Mouse (Mus musculus) left cerebral cortex, adult 2 months (tissue): ENCODE measurements at regions not wholly inside any gene's neighbourhood (a gene's known extent, or its start where the extent isn't known, plus 50 kb on each side); places are given as distances from the start of the nearest gene placed in this dataset.

Experiments
- DNase-seq, 2 experiments: peaks; one replicate each; pipeline ENCODE4 v3.0.0; 2021 to 2022; ENCODE audit warnings: low spot score in 2 of 2, mixed read lengths in 1 of 2; ENCODE audit errors: extremely low spot score in 1 of 2
- H3K27ac ChIP-seq: fragments of 200-600 bp; 2 replicates; pipeline ENCODE4 v1.8.1; 2022
- H3K4me3 ChIP-seq: fragments of 200-600 bp; 2 replicates; pipeline ENCODE4 v1.8.1; 2022
- CTCF ChIP-seq: fragments of 200-600 bp; IDR thresholded peaks from 2 replicates; pipeline ENCODE4 v1.8.1; 2022; ENCODE audit warnings: antibody characterized with exemption, mild to moderate bottlenecking, moderate library complexity
- intact Hi-C: fragments of 180-260 bp; cut with DNase I; formaldehyde crosslinking; loops from one replicate; pipeline ENCODE4 v1.15.1; 2025

DNA sequence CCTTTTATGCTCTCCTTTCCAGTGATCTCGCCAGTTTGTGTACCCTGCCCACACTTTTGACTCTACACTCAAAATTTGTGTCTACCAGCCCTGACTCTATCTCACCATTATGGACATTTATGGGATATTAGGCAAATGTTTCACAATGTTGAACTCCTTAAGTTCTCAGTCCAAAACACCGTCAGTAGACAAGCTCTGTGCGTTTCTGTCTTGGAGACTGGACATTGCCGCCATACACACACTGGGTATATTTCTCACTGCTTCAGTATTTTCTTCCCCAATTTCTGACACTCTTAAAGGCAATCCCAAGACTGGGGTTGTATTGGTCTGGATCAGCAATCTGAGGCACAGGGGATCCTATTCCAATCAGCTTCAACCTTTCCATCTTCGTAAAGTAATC is 75.6 kb downstream of the Oxgr1 start:
- no peak for TF ChIP-seq CTCF
- H3K27ac ChIP-seq: no peak overlapping the region
- DNase-seq: no peak
- no peak overlapping the region for H3K4me3 ChIP-seq
- intact Hi-C loops: no loop called here

- intact Hi-C loops: no loop called here
Observed at GRCm38 (mm10) chr14:119965842-119966483, 76.3 kb downstream of the Oxgr1 start.

DNA sequence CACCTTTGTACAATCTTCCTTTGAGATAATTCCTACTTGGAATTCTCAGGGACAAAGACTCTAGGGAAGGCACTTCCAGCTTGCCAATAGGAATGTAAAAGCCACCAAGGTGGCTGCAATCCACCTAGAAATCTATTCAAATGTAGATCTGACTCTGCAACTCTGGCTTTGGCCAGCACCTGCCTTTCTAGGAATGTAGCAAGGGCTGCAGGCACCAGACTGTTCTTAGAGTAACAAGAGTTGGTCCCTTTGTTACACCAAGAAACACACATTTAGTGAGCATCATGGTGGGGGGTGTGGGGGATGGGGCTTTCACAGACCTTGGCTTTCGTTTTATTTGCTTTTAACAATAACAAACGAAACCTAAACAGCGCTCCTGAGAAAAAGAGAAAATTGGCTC is 78.5 kb downstream of the Oxgr1 start:
- intact Hi-C loops: no loop called here
- no peak overlapping the region for H3K4me3 ChIP-seq
- no peak overlapping the region for H3K27ac ChIP-seq
- no peak for TF ChIP-seq CTCF
- DNase-seq: no peak

More at GRCm38 (mm10) chr14:119965842-119966483, 76.3 kb downstream of the Oxgr1 start:
- TF ChIP-seq CTCF: no peak
- H3K27ac ChIP-seq: no peak overlapping the region
- H3K4me3 ChIP-seq: no peak overlapping the region
- peak in 1 of 2 experiments; percentile 18 for DNase-seq

DNA sequence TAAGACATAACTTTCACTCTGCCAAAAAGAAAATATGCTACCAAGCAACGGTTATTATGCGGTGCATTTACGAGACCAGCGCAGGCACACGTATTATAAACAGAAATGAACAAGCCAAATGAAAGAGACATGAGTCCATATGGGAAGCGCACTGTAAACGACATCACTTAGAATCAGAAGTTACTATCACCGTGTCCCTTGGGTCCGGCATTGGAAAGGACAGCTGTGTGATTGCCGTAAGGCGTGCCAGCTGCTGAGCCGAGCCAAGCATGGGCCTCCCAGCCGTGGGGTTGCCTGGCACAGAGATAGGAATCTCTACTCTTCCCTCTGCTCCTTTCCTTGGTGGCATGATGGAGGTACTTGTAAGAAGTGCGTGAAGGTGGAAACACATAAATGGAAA is 88.4 kb downstream of the Oxgr1 start:
- TF ChIP-seq CTCF: no peak
- DNase-seq: no peak
- Histone ChIP-seq H3K4me3 (no peak overlapping the region), H3K27ac (no peak overlapping the region)
- intact Hi-C loops: no loop called here

- intact Hi-C loops: no loop called here
- TF ChIP-seq CTCF: no peak
- Histone ChIP-seq H3K4me3 (no peak overlapping the region), H3K27ac (no peak overlapping the region)
- DNase-seq: no peak
Observed at GRCm38 (mm10) chr14:119952877-119953624, 89.2 kb downstream of the Oxgr1 start.
